Mouse (Mus musculus) embryonic facial prominence, embryonic 15.5 days (tissue): Measurements from ENCODE around the gene Ndufa6. TPM values are rescaled to one million over a fixed set of nuclear protein-coding genes. Genes with fewer than 3 reads are reported as not detected.
"Not testable (repeated sequence)": the region's sequence is repeated elsewhere in the genome, so short reads cannot be mapped to it uniquely, and the experiment has no call there.

Source experiments
- ATAC-seq: fragments of 200-750 bp; cut with Nextera tagmentation; 2 replicates; pipeline ENCODE4 v1.8.0; 2017; ENCODE audit warnings: low read depth, moderate TSS enrichment; ENCODE audit not compliant: insufficient number of reproducible peaks, low FRiP score, low TSS enrichment
- H3K27ac ChIP-seq: fragments of 300-500 bp; sonication (generic); replicated peaks from 2 replicates; pipeline ENCODE4 v1.5.1; 2015; ENCODE audit warnings: mild to moderate bottlenecking, inconsistent platforms
- H3K27me3 ChIP-seq: fragments of 300-500 bp; sonication (generic); 2 replicates; pipeline ENCODE4 v1.6.1; 2015; ENCODE audit warnings: inconsistent platforms
- H3K36me3 ChIP-seq: fragments of 300-500 bp; sonication (generic); 2 replicates; pipeline ENCODE4 v1.6.1; 2015; ENCODE audit warnings: mild to moderate bottlenecking, inconsistent platforms
- H3K4me1 ChIP-seq: fragments of 300-500 bp; sonication (generic); 2 replicates; pipeline ENCODE4 v1.6.1; 2015; ENCODE audit warnings: inconsistent platforms
- H3K4me2 ChIP-seq: fragments of 300-500 bp; sonication (generic); replicated peaks from 2 replicates; pipeline ENCODE4 v1.6.1; 2015; ENCODE audit warnings: mild to moderate bottlenecking, inconsistent platforms
- H3K4me3 ChIP-seq: fragments of 300-500 bp; sonication (generic); replicated peaks from 2 replicates; pipeline ENCODE4 v1.5.1; 2015; ENCODE audit warnings: mild to moderate bottlenecking, inconsistent platforms
- H3K9ac ChIP-seq: fragments of 300-500 bp; sonication (generic); 2 replicates; pipeline ENCODE4 v1.6.1; 2015; ENCODE audit warnings: inconsistent platforms
- H3K9me3 ChIP-seq: fragments of 300-500 bp; sonication (generic); replicated peaks from 2 replicates; pipeline ENCODE4 v1.6.1; 2016; ENCODE audit warnings: inconsistent platforms
- WGBS: fragments of 180-500 bp; shearing (Covaris S2); methylation state at CpG from one replicate; pipeline ENCODE4 v1.1.7; 2015; 5-methylcytosine and 5-hydroxymethylcytosine counted together
- polyA plus RNA-seq: library from polyadenylated mRNA; unstranded; fragments of >200 nt; fragmentation: Nextera tagmentation; extraction: Ambion mirVana; gene quantifications from 2 replicates; pipeline ENCODE4 v1.2.1, GENCODE M21; 2015

The Ndufa6 gene
- polyA plus RNA-seq, 1 experiment from 2014 or later: 320 TPM

- Histone ChIP-seq H3K4me2 (no peak overlapping the region), H3K9ac (no peak overlapping the region), H3K36me3 (no peaks in the 10 kb centered on the region), H3K4me3 (no peak overlapping the region), H3K27me3 (no peaks in the 10 kb centered on the region), H3K4me1 (no peaks in the 10 kb centered on the region), H3K9me3 (no peaks in the 10 kb centered on the region), H3K27ac (no peak overlapping the region)
- ATAC-seq: no peak
- 86% methylated on average over 4 of the region's 4 CpGs for WGBS
Observed at GRCm38 (mm10) chr15:82368146-82368545, 14.0 kb upstream of the Ndufa6 start.

DNA sequence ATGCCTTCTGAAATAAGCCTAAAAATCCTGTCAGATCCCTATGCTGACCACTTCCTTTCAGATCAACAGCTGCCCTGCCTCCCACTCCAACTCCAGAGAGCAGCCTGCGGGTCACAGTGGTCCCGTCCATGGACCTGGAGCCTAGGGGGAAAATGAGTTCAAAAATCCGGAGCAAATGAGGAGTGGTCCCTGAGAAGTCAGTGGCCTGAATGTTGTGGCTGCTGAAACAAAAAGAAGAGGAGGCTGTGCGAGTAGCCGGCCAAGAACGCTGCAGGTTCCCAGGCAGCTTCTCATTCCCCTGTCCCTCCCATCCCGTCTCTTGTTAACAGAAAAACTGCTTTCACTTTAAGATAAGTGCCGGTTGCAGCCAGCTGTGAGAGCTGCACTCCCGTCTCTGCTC is 10.4 kb upstream of the Ndufa6 start:
- not testable (repeated sequence) for H3K4me1 ChIP-seq, H3K27me3 ChIP-seq, H3K9me3 ChIP-seq, ATAC-seq, H3K9ac ChIP-seq, H3K4me2 ChIP-seq, H3K4me3 ChIP-seq, H3K27ac ChIP-seq, H3K36me3 ChIP-seq
- 19% methylated on average over 6 of the region's 9 CpGs for WGBS

- H3K4me2 ChIP-seq, H3K4me3 ChIP-seq, ATAC-seq, H3K36me3 ChIP-seq, H3K27ac ChIP-seq, H3K9ac ChIP-seq, H3K9me3 ChIP-seq, H3K27me3 ChIP-seq, H3K4me1 ChIP-seq: not testable (repeated sequence)
- WGBS: 63% methylated on average over 9 of the region's 12 CpGs
Observed at GRCm38 (mm10) chr15:82363801-82364200, 9.7 kb upstream of the Ndufa6 start.

GRCm38 (mm10) chr15:82362234-82362633 is 8.1 kb upstream of the Ndufa6 start:
- Histone ChIP-seq H3K27me3 (no peaks in the 10 kb centered on the region), H3K9ac (no peak overlapping the region), H3K27ac (no peak overlapping the region), H3K4me3 (no peak overlapping the region), H3K36me3 (no peaks in the 10 kb centered on the region), H3K4me2 (no peak overlapping the region), H3K9me3 (no peaks in the 10 kb centered on the region), H3K4me1 (peaks cover 8% of the 10 kb centered on the region; the same call in 1 of the 2 replicates)
- no peak for ATAC-seq
- WGBS: 86% methylated on average over 4 of the region's 4 CpGs

- Histone ChIP-seq H3K27me3 (no peaks in the 10 kb centered on the region), H3K4me3 (no peak overlapping the region), H3K9ac (no peak overlapping the region), H3K4me1 (peaks cover 8% of the 10 kb centered on the region; the same call in 1 of the 2 replicates), H3K9me3 (no peaks in the 10 kb centered on the region), H3K27ac (no peak overlapping the region), H3K36me3 (no peaks in the 10 kb centered on the region), H3K4me2 (no peak overlapping the region)
- peak; percentile 63; the same call in 1 of the 2 replicates for ATAC-seq
- WGBS: 66% methylated on average over 11 of the region's 11 CpGs
Observed at GRCm38 (mm10) chr15:82361459-82362018, 7.4 kb upstream of the Ndufa6 start.

DNA sequence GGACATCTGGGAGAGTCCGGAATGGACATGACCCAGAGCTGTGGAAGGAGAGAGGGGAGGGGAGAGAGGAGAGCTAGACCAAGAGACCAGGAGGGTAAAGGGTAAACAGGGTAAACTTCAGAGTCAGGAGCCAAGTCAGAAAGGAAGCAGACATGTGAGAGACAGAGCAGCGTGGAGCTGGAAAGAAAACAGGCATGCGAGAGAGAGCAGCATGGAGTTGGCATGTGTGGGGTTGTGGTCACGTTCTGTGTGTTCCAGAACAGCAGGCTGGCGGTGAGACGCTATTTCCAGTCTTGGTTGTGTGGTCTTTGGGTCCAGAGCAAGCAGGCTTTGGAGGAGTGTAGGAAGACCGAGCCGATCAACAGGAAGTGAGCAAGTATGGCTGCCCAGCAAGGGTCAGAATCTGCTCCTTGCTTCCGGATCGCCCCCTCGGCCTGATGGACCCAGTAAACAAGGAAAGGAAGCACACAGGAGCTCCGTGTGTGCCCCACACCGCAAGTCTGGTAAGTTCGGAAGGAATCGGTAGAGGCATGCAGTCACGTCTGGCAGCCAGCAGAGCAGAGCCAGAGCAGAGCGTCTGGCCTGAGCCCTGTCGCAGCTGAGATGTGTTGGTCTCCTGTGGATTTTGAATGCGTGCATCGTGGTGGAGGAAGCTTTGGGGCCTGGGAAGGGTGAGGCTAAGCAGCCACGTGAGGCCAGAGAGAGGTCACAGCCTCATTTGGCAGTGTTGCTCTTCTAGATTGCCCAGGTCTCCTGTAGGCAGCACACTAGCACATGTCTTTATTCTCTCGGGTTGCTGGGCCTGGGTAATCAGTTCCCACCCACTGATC is 4.5 kb upstream of the Ndufa6 start:
- no peak overlapping the region for H3K4me2 ChIP-seq
- 51% methylated on average over 22 of the region's 22 CpGs for WGBS
- H3K9ac ChIP-seq: no peak overlapping the region
- H3K27me3 ChIP-seq: no peaks in the 10 kb centered on the region
- H3K27ac ChIP-seq: peak overlapping the region; percentile 58
- peaks cover 12% of the 10 kb centered on the region; the same call in 1 of the 2 replicates for H3K4me1 ChIP-seq
- no peaks in the 10 kb centered on the region for H3K9me3 ChIP-seq
- ATAC-seq: no peak
- H3K4me3 ChIP-seq: no peak overlapping the region
- no peaks in the 10 kb centered on the region for H3K36me3 ChIP-seq

DNA sequence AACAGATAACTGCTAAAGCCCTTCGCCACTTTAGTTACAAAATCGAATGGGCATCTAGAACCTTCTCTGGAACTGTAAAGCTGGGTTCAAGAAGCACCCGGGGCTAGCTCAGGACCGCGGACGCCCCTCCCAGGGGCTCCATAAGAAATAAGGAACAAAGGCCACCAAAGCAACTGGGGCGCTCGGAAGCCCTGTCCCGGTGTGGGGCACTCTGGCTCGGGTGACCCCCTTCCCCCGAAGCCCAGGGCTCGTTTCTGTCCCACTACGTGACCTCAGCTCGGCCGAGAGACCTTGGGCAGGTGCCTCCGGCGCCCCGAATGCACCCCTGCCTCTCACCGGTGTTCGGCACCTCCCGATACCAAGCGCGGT is 393 bp downstream of the Ndufa6 start:
- Histone ChIP-seq H3K27me3 (no peaks in the 10 kb centered on the region), H3K9me3 (no peaks in the 10 kb centered on the region), H3K4me2 (peak overlapping the region; percentile 86), H3K9ac (peak overlapping the region; percentile 82), H3K4me3 (peak overlapping the region; percentile 74), H3K36me3 (peaks cover 24% of the 10 kb centered on the region), H3K4me1 (peaks cover 28% of the 10 kb centered on the region), H3K27ac (peak overlapping the region; percentile 95)
- peak; percentile 13; the same call in 1 of the 2 replicates for ATAC-seq
- WGBS: under 1% methylated on average over 23 of the region's 23 CpGs

DNA sequence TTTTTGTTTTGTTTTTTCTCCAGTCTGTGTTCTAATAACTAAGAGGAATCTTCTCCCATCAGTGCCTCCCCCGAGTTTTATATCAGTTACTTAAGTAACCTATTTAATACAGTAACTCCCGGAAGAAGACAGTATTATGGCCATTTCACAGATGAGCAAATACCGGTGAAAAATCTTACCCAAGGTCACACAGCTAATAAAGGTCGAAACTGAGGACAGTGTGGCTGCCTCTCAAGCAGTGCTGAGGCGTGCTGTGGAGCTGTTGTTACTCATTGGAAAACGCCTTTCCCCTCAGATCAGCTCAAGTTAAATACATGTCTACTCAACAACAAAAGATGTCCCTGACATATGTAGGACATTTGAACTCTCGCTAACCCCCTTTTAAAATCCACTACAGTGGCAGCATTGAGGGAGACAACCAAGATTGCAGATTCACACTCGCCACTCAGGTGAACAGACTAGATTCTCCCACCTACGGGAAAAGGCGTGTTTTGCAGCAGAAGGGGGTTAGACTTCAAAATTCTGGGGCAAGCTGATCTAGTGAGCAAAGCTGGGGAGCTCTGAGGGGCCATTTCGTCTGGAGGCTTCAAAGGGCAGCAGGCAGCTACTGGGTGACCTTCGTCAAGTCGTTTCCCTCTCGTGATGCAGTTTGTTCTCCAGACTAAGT is 911 bp downstream of the Ndufa6 start:
- Histone ChIP-seq H3K27me3 (no peaks in the 10 kb centered on the region), H3K9me3 (no peaks in the 10 kb centered on the region), H3K4me2 (peak overlapping the region; percentile 86), H3K9ac (peak overlapping the region; percentile 82), H3K4me3 (peak overlapping the region; percentile 74), H3K4me1 (peaks cover 23% of the 10 kb centered on the region), H3K27ac (peak overlapping the region; percentile 95; the same call in 1 of the 2 replicates), H3K36me3 (peaks cover 29% of the 10 kb centered on the region)
- no peak for ATAC-seq
- WGBS: 23% methylated on average over 14 of the region's 14 CpGs

- 81% methylated on average over 3 of the region's 3 CpGs for WGBS
- ATAC-seq: no peak
- H3K36me3 ChIP-seq: peaks cover 34% of the 10 kb centered on the region
- no peak overlapping the region for H3K4me2 ChIP-seq
- no peaks in the 10 kb centered on the region for H3K9me3 ChIP-seq
- no peak overlapping the region for H3K9ac ChIP-seq
- H3K27me3 ChIP-seq: no peaks in the 10 kb centered on the region
- peaks cover 37% of the 10 kb centered on the region for H3K4me1 ChIP-seq
- H3K27ac ChIP-seq: no peak overlapping the region
- no peak overlapping the region for H3K4me3 ChIP-seq
Observed at GRCm38 (mm10) chr15:82351480-82351879, 2.6 kb downstream of the Ndufa6 start.

GRCm38 (mm10) chr15:82350349-82350748 is 3.8 kb downstream of the Ndufa6 start:
- Histone ChIP-seq H3K27me3 (no peaks in the 10 kb centered on the region), H3K9ac (no peak overlapping the region), H3K27ac (no peak overlapping the region), H3K36me3 (peaks cover 34% of the 10 kb centered on the region), H3K4me2 (no peak overlapping the region), H3K9me3 (no peaks in the 10 kb centered on the region), H3K4me1 (peaks cover 37% of the 10 kb centered on the region), H3K4me3 (no peak overlapping the region)
- WGBS: 88% methylated on average over 4 of the region's 4 CpGs
- no peak for ATAC-seq

- H3K4me1 ChIP-seq: peaks cover 33% of the 10 kb centered on the region
- no peak overlapping the region for H3K4me2 ChIP-seq
- no peaks in the 10 kb centered on the region for H3K9me3 ChIP-seq
- H3K36me3 ChIP-seq: peaks cover 34% of the 10 kb centered on the region
- H3K4me3 ChIP-seq: no peak overlapping the region
- no peak for ATAC-seq
- WGBS: 82% methylated on average over 2 of the region's 2 CpGs
- H3K9ac ChIP-seq: no peak overlapping the region
- H3K27me3 ChIP-seq: no peaks in the 10 kb centered on the region
- no peak overlapping the region for H3K27ac ChIP-seq
Observed at GRCm38 (mm10) chr15:82348999-82349341, 5.2 kb downstream of the Ndufa6 start.
